Mouse (Mus musculus) lung, postnatal 0 days (tissue): ENCODE measurements around the gene Slc6a9.

ENCODE experiments used
- CTCF ChIP-seq: IDR thresholded peaks from 2 replicates; pipeline ENCODE4 v1.5.1; 2016; ENCODE audit warnings: antibody characterized with exemption, mild to moderate bottlenecking
- EP300 ChIP-seq: IDR thresholded peaks from 2 replicates; pipeline ENCODE4 v1.6.1; 2016; ENCODE audit warnings: antibody characterized with exemption, mild to moderate bottlenecking, control low read depth

DNA sequence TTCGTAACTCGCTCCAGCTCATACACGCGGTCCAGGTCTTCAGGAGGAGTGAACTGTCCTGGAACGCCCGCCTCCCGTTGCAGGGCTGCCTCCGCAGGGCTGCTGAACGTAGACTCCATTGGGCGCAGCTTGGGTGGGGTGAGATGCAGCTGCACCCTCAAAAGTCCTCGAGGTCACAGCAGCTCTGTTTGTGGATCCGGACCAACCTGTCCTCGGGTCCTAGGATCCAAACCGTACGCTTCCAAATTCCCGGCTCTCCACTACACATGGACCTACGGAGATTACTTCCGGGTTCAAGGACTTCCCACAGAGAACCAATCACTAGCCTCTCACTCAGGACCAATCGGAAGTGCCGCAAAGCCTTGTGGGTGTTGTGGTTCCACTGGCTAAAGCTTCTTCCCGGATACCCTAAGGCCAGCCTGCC, 57.4 kb downstream of the Slc6a9 start, which contains the start of gene Dph2:
- TF ChIP-seq EP300, result no peak
- TF ChIP-seq CTCF, result no peak
